Mouse (Mus musculus) neutrophil, adult 5-6 weeks (primary cell): ENCODE results near the gene Zfp748. TPM values are rescaled to one million over a fixed set of nuclear protein-coding genes. Genes with fewer than 3 reads are reported as not detected.

ENCODE experiments used
- ATAC-seq: fragments of 151-379, 151-347 bp; 2 replicates; pipeline ENCODE4 v1.8.0; 2017; ENCODE audit warnings: mild to moderate bottlenecking, moderate TSS enrichment; ENCODE audit not compliant: insufficient number of reproducible peaks, poor library complexity, low FRiP score, severe bottlenecking; ENCODE audit errors: extremely low read depth
- total RNA-seq: library from RNA; stranded (forward); fragments of 200-1000 nt; gene quantifications from 2 replicates; pipeline ENCODE4 v1.2.3, GENCODE M21; 2017

Gene Zfp748
- total RNA-seq, result 17.6 and 17.7 TPM in 2 replicates

DNA sequence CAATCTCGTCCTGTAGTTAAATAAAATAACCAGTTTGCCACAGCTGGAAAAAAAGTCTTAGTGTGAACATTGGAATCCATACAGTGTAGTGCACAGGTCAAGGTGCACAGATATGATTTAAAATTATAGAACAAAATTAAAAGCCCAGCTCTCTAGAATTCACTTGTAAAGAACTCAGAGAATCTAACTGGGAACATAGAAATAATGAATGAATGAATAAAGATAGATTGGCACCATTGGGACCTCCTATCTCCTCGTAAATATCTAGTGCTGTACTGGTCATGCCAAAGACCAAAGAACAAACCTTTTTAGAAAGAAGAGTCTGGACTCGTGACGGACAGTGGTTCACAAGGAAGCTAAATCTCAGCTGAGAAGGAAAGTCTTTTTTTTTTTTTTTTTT lies at the start of gene Zfp748:
Gene Zfp748 (minus strand): TSS at position 101 of the 400 bp plus-strand sequence.
- ATAC-seq, result no peak

DNA sequence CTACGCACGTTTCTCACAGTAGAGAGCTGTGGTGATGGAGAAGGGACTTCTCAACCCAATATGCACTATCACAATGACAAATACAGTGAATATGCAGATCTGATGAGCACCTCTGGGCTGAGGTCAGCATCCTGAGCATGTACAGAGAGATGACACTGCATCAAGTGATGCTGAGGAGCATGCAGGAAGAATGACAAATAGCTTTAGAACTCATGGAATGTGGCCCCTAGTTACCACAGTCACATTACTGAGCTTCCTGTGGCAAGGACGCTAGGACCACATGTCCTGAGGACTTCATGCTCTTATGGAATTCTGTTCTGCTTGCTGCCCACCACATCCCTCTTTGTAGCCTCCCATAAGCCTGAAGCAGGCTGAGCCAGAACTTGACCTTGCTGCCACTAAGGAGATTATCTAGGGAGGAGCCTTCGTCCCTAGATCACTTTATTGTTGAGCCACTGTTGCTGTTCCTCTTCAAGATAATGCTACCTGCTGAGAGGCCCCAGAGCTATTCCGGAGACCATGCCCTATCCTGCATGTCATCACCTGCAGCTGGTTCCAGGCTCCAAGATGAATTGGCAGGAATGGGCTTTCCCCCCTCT lies 19.1 kb upstream of the Zfp748 start:
- ATAC-seq, result no peak

DNA sequence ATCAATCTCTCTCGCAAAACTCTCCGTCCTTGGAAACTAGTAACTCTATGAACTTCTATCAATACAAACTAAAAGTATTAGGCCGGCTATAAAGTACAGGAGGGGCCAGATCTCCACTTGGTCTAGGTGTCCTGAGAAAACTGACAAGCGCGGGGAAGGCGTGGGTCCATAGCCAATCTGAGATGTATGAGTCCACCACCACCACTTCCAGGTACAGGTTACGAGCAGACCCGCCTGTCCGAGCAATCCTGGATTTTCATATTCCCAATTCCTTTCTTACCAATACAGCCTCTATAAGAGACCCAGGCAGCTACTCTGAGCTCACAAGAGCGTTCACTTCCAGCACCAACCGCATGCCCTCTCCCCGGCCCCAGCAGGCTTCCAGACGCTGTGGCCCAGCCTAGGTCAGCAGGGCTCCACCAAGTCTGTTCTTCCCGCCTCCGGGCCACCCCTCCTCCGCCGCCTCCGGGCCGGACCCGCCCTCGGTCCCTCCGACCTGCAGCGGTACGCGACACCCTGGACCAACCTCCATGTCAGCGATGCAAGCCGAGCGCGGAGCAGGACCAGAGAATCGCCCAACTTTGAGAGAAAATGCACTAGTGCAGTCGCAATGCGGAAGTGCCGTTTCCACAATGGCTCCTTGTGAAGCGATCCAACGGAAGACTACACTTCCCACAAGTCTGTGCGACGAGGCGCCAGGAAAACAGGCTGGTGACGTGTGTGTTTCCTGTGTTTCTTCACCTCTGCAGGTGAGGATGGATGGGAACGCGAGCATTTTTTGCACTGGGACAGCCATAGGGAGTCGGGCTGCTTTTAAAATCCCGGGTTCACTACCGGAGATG lies 904 bp downstream of the Zfp748 start:
- ATAC-seq, result peak; percentile 99

DNA sequence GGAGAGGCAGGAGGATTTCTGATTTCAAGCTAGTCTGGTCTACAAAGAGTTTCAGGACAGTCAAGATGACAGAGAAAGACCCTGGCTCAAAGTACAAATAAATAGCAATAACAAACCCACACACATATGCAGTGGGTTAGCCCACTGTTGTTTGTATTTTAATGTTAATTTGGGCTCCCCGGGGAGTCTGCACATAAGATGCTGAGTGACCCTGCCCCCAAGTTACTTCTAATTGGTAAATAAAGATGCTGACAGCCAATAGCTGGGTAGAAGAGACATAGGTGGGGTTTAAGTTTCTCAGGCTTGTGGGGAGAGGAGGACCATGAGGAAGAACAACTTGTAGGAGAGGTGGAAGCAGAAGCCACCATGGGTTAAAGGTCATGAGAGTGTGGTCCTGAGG lies 7.7 kb downstream of the Zfp748 start:
- ATAC-seq, result no peak

DNA sequence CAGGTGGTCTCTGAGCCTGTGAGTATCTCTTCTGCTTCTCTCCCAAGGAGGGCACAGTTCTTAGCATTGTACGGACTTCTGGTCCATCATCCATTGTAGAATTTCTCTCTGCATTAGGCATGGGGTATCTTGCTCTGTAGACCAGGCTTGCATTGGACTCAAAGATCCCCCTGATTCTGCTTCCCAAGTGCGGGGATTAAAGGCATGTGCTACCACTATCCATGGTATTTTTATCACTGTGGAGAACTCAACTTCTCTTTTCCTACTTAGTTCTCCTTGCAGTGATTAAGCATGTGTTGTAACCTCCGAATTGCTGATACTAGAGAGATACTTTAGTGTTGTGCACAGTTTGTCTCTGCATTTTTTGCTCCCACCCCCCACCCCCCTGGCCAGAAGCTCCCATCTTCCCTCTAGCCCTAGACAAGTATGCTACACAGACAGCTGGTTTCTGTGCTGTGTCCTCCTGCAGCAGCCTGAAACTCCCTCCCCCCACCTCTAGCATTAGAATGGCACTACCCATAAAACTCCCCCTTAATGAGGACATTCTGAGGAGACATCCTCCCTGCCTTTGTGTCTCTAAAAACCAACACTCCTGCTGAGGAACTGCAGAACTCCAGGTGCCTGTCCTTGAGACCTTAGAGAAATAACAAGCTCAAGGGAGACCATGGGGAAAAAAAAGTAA lies 26.4 kb downstream of the Zfp748 start:
- ATAC-seq, result no peak

DNA sequence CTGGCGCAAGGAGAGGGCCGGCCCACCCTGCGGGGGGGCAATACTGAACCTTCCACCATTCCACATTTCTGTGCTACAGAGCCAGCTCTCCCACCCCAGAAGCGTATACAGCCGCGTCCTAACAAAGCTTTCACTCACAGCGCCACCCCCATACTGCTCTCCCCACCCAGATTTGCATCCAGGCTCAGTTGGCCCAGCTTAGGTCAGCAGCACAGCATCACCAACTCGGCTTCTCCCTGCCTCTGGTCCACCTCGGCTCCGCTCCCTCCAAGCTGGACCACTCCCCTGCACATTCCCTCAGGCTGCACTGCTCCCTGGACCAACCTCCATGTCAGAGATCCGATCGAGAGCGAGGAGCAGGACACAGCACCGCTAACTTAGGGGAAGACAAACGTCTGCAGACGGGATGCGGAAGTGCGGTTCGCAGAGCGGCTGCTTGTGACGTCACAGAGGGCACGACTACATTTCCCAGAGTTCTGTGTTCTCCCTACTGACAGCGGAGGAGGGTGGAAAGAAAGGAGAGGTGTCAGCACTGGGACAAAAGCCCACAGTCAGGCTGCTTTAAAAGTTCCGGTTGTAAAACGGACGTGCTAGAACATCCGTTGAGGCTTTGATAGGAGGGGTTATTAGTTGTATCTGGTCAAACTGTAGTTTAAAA lies 27.7 kb downstream of the Zfp748 start, which contains the start of the genes Gm26965 and Zfp87:
Gene Gm26965 (minus strand): TSS at position 399 of the 658 bp plus-strand sequence.
Gene Zfp87 (minus strand): TSS at position 425 of the 658 bp plus-strand sequence.
- ATAC-seq, result peak; percentile 99

DNA sequence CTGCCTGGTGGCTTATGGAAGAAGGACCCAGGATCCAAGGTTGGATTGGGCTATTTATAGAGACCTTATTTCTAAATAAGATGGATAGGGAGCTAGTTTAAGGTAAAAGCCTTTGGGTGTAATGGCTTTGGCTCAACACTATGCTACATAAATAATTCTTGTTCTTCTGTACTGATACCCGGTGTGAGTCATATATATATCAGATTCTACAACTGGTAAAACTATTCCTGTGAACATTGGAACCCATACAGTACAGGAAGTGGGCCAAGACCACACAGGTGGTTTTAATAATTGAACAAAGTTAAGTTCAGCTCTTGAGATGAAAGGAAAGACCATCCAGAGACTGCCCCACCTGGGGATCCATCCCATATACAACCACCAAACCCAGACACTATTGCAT lies 52.7 kb downstream of the Zfp748 start:
- no peak for ATAC-seq

DNA sequence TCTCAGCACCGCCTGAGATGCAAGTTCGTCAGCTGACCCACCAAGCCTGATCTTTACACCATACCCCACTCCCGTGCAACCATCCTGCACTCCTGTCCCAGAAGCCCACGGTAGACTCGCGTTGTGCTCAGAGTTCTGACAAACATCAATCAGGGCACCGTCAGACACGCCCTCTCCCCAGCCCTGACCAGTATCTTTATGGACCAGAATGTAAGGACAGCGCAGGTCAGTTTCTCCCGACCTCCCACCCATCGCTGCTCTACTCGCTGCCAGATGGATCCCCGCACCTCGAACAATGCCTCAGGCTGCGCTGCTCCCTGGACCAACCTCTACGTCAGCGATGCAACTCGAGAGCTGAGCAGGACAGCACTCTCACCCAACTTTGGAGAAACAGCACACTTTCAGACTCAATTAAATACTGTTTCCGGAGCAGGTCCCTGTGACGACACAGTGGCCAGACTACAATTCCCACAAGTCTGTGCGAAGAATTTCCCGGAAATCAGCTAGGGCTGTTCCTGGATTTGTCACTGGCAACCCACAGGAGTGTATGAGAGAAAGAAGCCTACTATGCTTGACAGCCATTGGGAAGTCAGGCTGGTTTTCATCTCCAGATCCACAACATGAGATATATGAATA lies 53.4 kb downstream of the Zfp748 start, which contains the start of gene Zfp58:
Gene Zfp58 (minus strand): TSS at position 472 of the 636 bp plus-strand sequence.
- peak; percentile 87 for ATAC-seq

DNA sequence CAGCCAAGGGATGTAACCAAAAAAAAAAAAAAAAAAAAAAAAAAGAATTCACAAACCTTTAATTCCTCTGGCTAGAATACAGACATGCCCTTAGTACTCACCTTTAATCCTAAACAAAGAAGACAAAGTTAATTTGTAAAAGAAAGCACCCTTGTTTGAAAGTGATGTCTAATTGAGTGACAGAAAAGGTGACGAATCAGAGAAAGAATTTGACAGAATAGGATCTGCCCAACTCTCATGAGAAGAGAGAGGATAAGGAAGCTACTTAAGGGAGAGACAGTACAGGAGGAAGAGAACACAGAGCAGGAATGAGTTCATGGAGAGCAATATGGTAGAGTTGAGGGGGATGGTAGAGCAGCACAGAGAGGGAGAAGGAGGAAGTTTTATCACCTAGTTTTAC lies 58.0 kb downstream of the Zfp748 start:
- no peak for ATAC-seq

Other genes starting within 250 kb of the Zfp748 start
- 3.8 and 4.4 TPM in 2 replicates for gene Zfp457, start 247.3 kb downstream of the Zfp748 start, total RNA-seq
- 18.8 and 22.3 TPM in 2 replicates for gene Zfp595, start 221.3 kb downstream of the Zfp748 start, total RNA-seq
- gene Gm28044, start 193.3 kb downstream of the Zfp748 start, total RNA-seq, result 2.6 and 10.2 TPM in 2 replicates
- gene Zfp953, start 193.2 kb downstream of the Zfp748 start, total RNA-seq, result 16.6 and 19.0 TPM in 2 replicates
- 3.9 TPM in 1 of 2 replicates, not detected in the other for gene Gm28041, start 178.1 kb downstream of the Zfp748 start, total RNA-seq
- 8.8 TPM in 2 replicates for gene Zfp456, start 178.0 kb downstream of the Zfp748 start, total RNA-seq
- gene Zfp429, start 154.0 kb downstream of the Zfp748 start, total RNA-seq, result 21.6 and 21.7 TPM in 2 replicates
- gene Zfp459, start 132.4 kb downstream of the Zfp748 start, total RNA-seq, result 1.7 and 4.2 TPM in 2 replicates
- 21.8 and 22.7 TPM in 2 replicates for gene Zfp874a, start 102.2 kb downstream of the Zfp748 start, total RNA-seq
- 17.6 and 18.2 TPM in 2 replicates for gene Zfp874b, start 69.6 kb downstream of the Zfp748 start, total RNA-seq
- gene Zfp58, start 53.3 kb downstream of the Zfp748 start, total RNA-seq, result 14.0 and 15.1 TPM in 2 replicates
- 0.93 TPM in 1 of 2 replicates, not detected in the other for gene Gm26965, start 27.7 kb downstream of the Zfp748 start, total RNA-seq
- gene Zfp87, start 27.7 kb downstream of the Zfp748 start, total RNA-seq, result 24.4 and 30.7 TPM in 2 replicates
- gene Zfp729b, start 55.9 kb upstream of the Zfp748 start, total RNA-seq, result 29.2 and 30.2 TPM in 2 replicates
- gene Gm49345, start 83.9 kb upstream of the Zfp748 start, total RNA-seq, result not detected in 2 replicates
- gene Zfp729a, start 84.0 kb upstream of the Zfp748 start, total RNA-seq, result 19.4 and 26.9 TPM in 2 replicates
- gene Zfp738, start 133.2 kb upstream of the Zfp748 start, total RNA-seq, result 14.3 and 16.9 TPM in 2 replicates
- 11.0 and 20.7 TPM in 2 replicates for gene Zfp65, start 175.3 kb upstream of the Zfp748 start, total RNA-seq
- 13.5 and 14.0 TPM in 2 replicates for gene Zfp85, start 201.4 kb upstream of the Zfp748 start, total RNA-seq
- 0.74 and 2.0 TPM in 2 replicates for gene Zfp493, start 225.9 kb upstream of the Zfp748 start, total RNA-seq